Mouse (Mus musculus): Measurements from ENCODE around the gene Il11ra1. TPM values are rescaled to one million over a fixed set of nuclear protein-coding genes. Genes with fewer than 3 reads are reported as not detected.

Gene Il11ra1
- polyA plus RNA-seq, 1 experiment from 2014 or later = 45.4 TPM

GRCm38 (mm10) chr4:41722918-41723351, 23.1 kb downstream of the Il11ra1 start, which contains the start of gene Dctn3:
Dctn3 (minus strand) TSS chr4:41723170.
- H3K27ac ChIP-seq (ENCODE audit: low read length) = no peak within 1 kb of the TSS

GRCm38 (mm10) chr4:41726826-41727621, 27.2 kb downstream of the Il11ra1 start:
- Histone ChIP-seq H3K9ac (ENCODE audit: low read depth, low read length) (no peak overlapping the region), H3K4me1 (ENCODE audit: control insufficient read depth, low read depth, low read length) (peaks cover 5% of the 10 kb centered on the region), H3K9me3 (replicated peaks; ENCODE audit: control insufficient read depth, low read length) (no peaks in the 10 kb centered on the region), H3K4me2 (ENCODE audit: low read depth, low read length) (no peak overlapping the region), H3K27me3 (ENCODE audit: control insufficient read depth, insufficient read depth, low read depth, low read length) (peaks cover 81% of the 10 kb centered on the region), H3K36me3 (ENCODE audit: control insufficient read depth, insufficient read depth) (no peaks in the 10 kb centered on the region), H3K27ac (ENCODE audit: low read length) (no peak overlapping the region), H3K4me3 (ENCODE audit: low read depth, low read length) (no peak overlapping the region)
- 12% methylated on average over 20 of the region's 20 CpGs for WGBS (ENCODE audit: insufficient replicate concordance)
- ATAC-seq (ENCODE audit: low read depth) = no peak

More at GRCm38 (mm10) chr4:41722918-41723351, 23.1 kb downstream of the Il11ra1 start, which contains the start of gene Dctn3:
- H3K4me1 ChIP-seq (ENCODE audit: control insufficient read depth, low read depth, low read length) = peaks cover 8% of the 10 kb centered on the region
- peak; percentile 97 for ATAC-seq (ENCODE audit: low read depth)
- H3K4me3 ChIP-seq (ENCODE audit: low read depth, low read length) = peak within 1 kb of the TSS; percentile 83
- peaks cover 43% of the 10 kb centered on the region for H3K27me3 ChIP-seq (ENCODE audit: control insufficient read depth, insufficient read depth, low read depth, low read length)
- peak within 1 kb of the TSS; percentile 75 for H3K4me2 ChIP-seq (ENCODE audit: low read depth, low read length)
- WGBS (ENCODE audit: insufficient replicate concordance) = under 1% methylated on average over 27 of the region's 27 CpGs
- H3K36me3 ChIP-seq (ENCODE audit: control insufficient read depth, insufficient read depth) = peaks cover 9% of the 10 kb centered on the region
- H3K9me3 ChIP-seq (replicated peaks; ENCODE audit: control insufficient read depth, low read length) = no peaks in the 10 kb centered on the region
- peak within 1 kb of the TSS; percentile 84 for H3K9ac ChIP-seq (ENCODE audit: low read depth, low read length)

GRCm38 (mm10) chr4:41731052-41731765, 31.4 kb downstream of the Il11ra1 start, which contains the start of gene Arid3c:
Arid3c (minus strand) TSS chr4:41731142.
- Histone ChIP-seq H3K4me1 (ENCODE audit: control insufficient read depth, low read depth, low read length) (no peaks in the 10 kb centered on the region; the same call in 1 of the 2 replicates), H3K27me3 (ENCODE audit: control insufficient read depth, insufficient read depth, low read depth, low read length) (peaks cover 68% of the 10 kb centered on the region), H3K9me3 (replicated peaks; ENCODE audit: control insufficient read depth, low read length) (no peaks in the 10 kb centered on the region), H3K4me2 (ENCODE audit: low read depth, low read length) (peak within 1 kb of the TSS; percentile 48), H3K36me3 (ENCODE audit: control insufficient read depth, insufficient read depth) (no peaks in the 10 kb centered on the region), H3K9ac (ENCODE audit: low read depth, low read length) (no peak within 1 kb of the TSS), H3K27ac (ENCODE audit: low read length) (no peak within 1 kb of the TSS), H3K4me3 (ENCODE audit: low read depth, low read length) (peak within 1 kb of the TSS; percentile 32)
- whole genome bisulfite sequencing (ENCODE audit: insufficient replicate concordance) = 1% methylated on average over 50 of the region's 50 CpGs
- 0 out of 2 replicates have a peak, but pooled peaks have one; percentile 24 for ATAC-seq (ENCODE audit: low read depth)

- WGBS (ENCODE audit: insufficient replicate concordance) = 31% methylated on average over 8 of the region's 8 CpGs
- ATAC-seq (ENCODE audit: low read depth) = no peak
- Histone ChIP-seq H3K9me3 (replicated peaks; ENCODE audit: control insufficient read depth, low read length) (no peaks in the 10 kb centered on the region), H3K4me2 (ENCODE audit: low read depth, low read length) (no peak overlapping the region), H3K4me3 (ENCODE audit: low read depth, low read length) (no peak overlapping the region), H3K27me3 (ENCODE audit: control insufficient read depth, insufficient read depth, low read depth, low read length) (peaks cover 11% of the 10 kb centered on the region), H3K9ac (ENCODE audit: low read depth, low read length) (no peak overlapping the region), H3K4me1 (ENCODE audit: control insufficient read depth, low read depth, low read length) (peaks cover 15% of the 10 kb centered on the region), H3K36me3 (ENCODE audit: control insufficient read depth, insufficient read depth) (no peaks in the 10 kb centered on the region), H3K27ac (ENCODE audit: low read length) (no peak overlapping the region)
Measured at GRCm38 (mm10) chr4:41737602-41738255, 37.9 kb downstream of the Il11ra1 start.

- ATAC-seq (ENCODE audit: low read depth) = no peak
- Histone ChIP-seq H3K4me3 (ENCODE audit: low read depth, low read length) (no peak overlapping the region), H3K4me2 (ENCODE audit: low read depth, low read length) (no peak overlapping the region), H3K27ac (ENCODE audit: low read length) (no peak overlapping the region), H3K4me1 (ENCODE audit: control insufficient read depth, low read depth, low read length) (peaks cover 15% of the 10 kb centered on the region), H3K27me3 (ENCODE audit: control insufficient read depth, insufficient read depth, low read depth, low read length) (peaks cover 6% of the 10 kb centered on the region), H3K36me3 (ENCODE audit: control insufficient read depth, insufficient read depth) (no peaks in the 10 kb centered on the region), H3K9ac (ENCODE audit: low read depth, low read length) (no peak overlapping the region), H3K9me3 (replicated peaks; ENCODE audit: control insufficient read depth, low read length) (no peaks in the 10 kb centered on the region)
- WGBS (ENCODE audit: insufficient replicate concordance) = 46% methylated on average over 1 of the region's 1 CpGs
Measured at GRCm38 (mm10) chr4:41738256-41738603, 38.4 kb downstream of the Il11ra1 start.

GRCm38 (mm10) chr4:41739260-41739659, 39.5 kb downstream of the Il11ra1 start:
- H3K27me3 ChIP-seq (ENCODE audit: control insufficient read depth, insufficient read depth, low read depth, low read length) = no peaks in the 10 kb centered on the region; the same call in 1 of the 2 replicates
- H3K9ac ChIP-seq (ENCODE audit: low read depth, low read length) = no peak overlapping the region
- no peak overlapping the region for H3K4me3 ChIP-seq (ENCODE audit: low read depth, low read length)
- H3K36me3 ChIP-seq (ENCODE audit: control insufficient read depth, insufficient read depth) = no peaks in the 10 kb centered on the region
- H3K9me3 ChIP-seq (replicated peaks; ENCODE audit: control insufficient read depth, low read length) = no peaks in the 10 kb centered on the region
- H3K4me2 ChIP-seq (ENCODE audit: low read depth, low read length) = no peak overlapping the region
- H3K4me1 ChIP-seq (ENCODE audit: control insufficient read depth, low read depth, low read length) = peaks cover 15% of the 10 kb centered on the region
- 86% methylated on average over 13 of the region's 13 CpGs for WGBS (ENCODE audit: insufficient replicate concordance)
- no peak for ATAC-seq (ENCODE audit: low read depth)
- H3K27ac ChIP-seq (ENCODE audit: low read length) = no peak overlapping the region

GRCm38 (mm10) chr4:41740380-41741157, 40.8 kb downstream of the Il11ra1 start:
- WGBS (ENCODE audit: insufficient replicate concordance) = under 1% methylated on average over 48 of the region's 48 CpGs
- no peaks in the 10 kb centered on the region for H3K9me3 ChIP-seq (replicated peaks; ENCODE audit: control insufficient read depth, low read length)
- peak overlapping the region; percentile 97 for H3K4me2 ChIP-seq (ENCODE audit: low read depth, low read length)
- ATAC-seq (ENCODE audit: low read depth) = peak; percentile 76
- no peaks in the 10 kb centered on the region for H3K27me3 ChIP-seq (ENCODE audit: control insufficient read depth, insufficient read depth, low read depth, low read length)
- peak overlapping the region; percentile 74 for H3K9ac ChIP-seq (ENCODE audit: low read depth, low read length)
- H3K4me3 ChIP-seq (ENCODE audit: low read depth, low read length) = peak overlapping the region; percentile 73
- peak overlapping the region; percentile 77 for H3K27ac ChIP-seq (ENCODE audit: low read length)
- peaks cover 15% of the 10 kb centered on the region for H3K4me1 ChIP-seq (ENCODE audit: control insufficient read depth, low read depth, low read length)
- H3K36me3 ChIP-seq (ENCODE audit: control insufficient read depth, insufficient read depth) = no peaks in the 10 kb centered on the region

GRCm38 (mm10) chr4:41741158-41741560, 41.4 kb downstream of the Il11ra1 start:
- H3K9me3 ChIP-seq (replicated peaks; ENCODE audit: control insufficient read depth, low read length) = no peaks in the 10 kb centered on the region
- peaks cover 15% of the 10 kb centered on the region for H3K4me1 ChIP-seq (ENCODE audit: control insufficient read depth, low read depth, low read length)
- H3K36me3 ChIP-seq (ENCODE audit: control insufficient read depth, insufficient read depth) = no peaks in the 10 kb centered on the region
- H3K9ac ChIP-seq (ENCODE audit: low read depth, low read length) = peak overlapping the region; percentile 74
- ATAC-seq (ENCODE audit: low read depth) = peak; percentile 96
- peak overlapping the region; percentile 77 for H3K27ac ChIP-seq (ENCODE audit: low read length)
- peak overlapping the region; percentile 97 for H3K4me2 ChIP-seq (ENCODE audit: low read depth, low read length)
- peak overlapping the region; percentile 73 for H3K4me3 ChIP-seq (ENCODE audit: low read depth, low read length)
- no peaks in the 10 kb centered on the region for H3K27me3 ChIP-seq (ENCODE audit: control insufficient read depth, insufficient read depth, low read depth, low read length)
- WGBS (ENCODE audit: insufficient replicate concordance) = under 1% methylated on average over 27 of the region's 27 CpGs

Measured in liver, embryonic 16.5 days (tissue).